ENCODE assay signal across 9 mouse cellular contexts in the genomic region with DNA sequence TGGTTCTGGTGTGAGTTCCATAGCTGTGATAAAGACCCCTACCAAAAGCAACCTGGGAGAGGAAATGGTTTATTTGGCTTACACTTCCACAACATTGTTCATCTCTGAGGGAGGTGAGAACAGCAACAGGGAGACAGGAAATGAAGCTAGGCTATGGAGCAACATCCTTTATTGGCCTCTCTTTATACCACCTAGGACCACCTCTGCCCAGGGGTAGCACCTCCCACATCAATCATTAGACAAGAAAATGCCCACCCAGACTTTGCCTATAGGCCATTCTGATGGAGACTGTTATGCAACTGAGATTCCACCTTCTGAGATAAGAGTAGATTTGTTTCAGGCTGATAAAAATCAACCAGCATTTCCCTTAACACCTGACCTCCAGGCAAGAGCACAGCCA. TPM values are rescaled to one million over a fixed set of nuclear protein-coding genes. Genes with fewer than 3 reads are reported as not detected.
DNase-seq lines count a peak whose midpoint lies in the region; ATAC-seq and TF ChIP-seq lines count a peak whose summit lies in the region.
"Had no signal": no experiment of that assay in that cellular context is flagged by ENCODE, and none has a peak within 500 bp of the region (broad histone marks: within the 10 kb centered on the region; RNA-seq: fewer than 3 reads in every experiment).

No protein-coding gene starts in this region.

- no peaks in the 10 kb centered on the region for H3K4me1 ChIP-seq in cerebellum, adult 2 months (ENCODE audit: control insufficient read depth, insufficient read depth, low read length)
- peaks cover 25% of the 10 kb centered on the region for H3K4me1 ChIP-seq in kidney, embryonic 16.5 days (ENCODE audit: insufficient read depth, low read length)
- peaks cover 23% of the 10 kb centered on the region for H3K4me1 ChIP-seq in embryonic facial prominence, embryonic 10.5 days
- H3K4me1 ChIP-seq in liver, embryonic 15.5 days (replicated peaks), result peaks cover 55% of the 10 kb centered on the region

- H3K27me3 ChIP-seq in cerebellum, adult 2 months (ENCODE audit: control insufficient read depth, insufficient read depth, low read length), result no peaks in the 10 kb centered on the region; the same call in 1 of the 2 replicates
- H3K27me3 ChIP-seq in kidney, embryonic 16.5 days (ENCODE audit: insufficient read depth, low read length), result no peaks in the 10 kb centered on the region
- H3K27me3 ChIP-seq in embryonic facial prominence, embryonic 10.5 days (replicated peaks; ENCODE audit: low read depth, poor library complexity, severe bottlenecking), result peaks cover 11% of the 10 kb centered on the region
- H3K27me3 ChIP-seq in liver, embryonic 15.5 days, result no peaks in the 10 kb centered on the region

- no peak overlapping the region for H3K9ac ChIP-seq in kidney, embryonic 16.5 days (replicated peaks; ENCODE audit: low read length)
- H3K9ac ChIP-seq in liver, embryonic 15.5 days, result no peak overlapping the region

- H3K4me3 ChIP-seq in cerebellum, adult 2 months (replicated peaks; ENCODE audit: insufficient read depth, low read depth, low read length), result peak overlapping the region; percentile 88
- 0 out of 2 replicates have a peak overlapping the region, but pooled peaks have one; percentile 95 for H3K4me3 ChIP-seq in kidney, embryonic 16.5 days (ENCODE audit: low read length)
- peak overlapping the region; percentile 99; the same call in 1 of the 2 replicates for H3K4me3 ChIP-seq in embryonic facial prominence, embryonic 10.5 days
- peak overlapping the region; percentile 98 for H3K4me3 ChIP-seq in liver, embryonic 15.5 days (replicated peaks)

- no peak for TF ChIP-seq POLR2A in cerebellum, adult 2 months (IDR thresholded peaks at IDR 0.05; ENCODE audit: borderline replicate concordance, insufficient read depth, low read length)

- no peak for DNase-seq in cerebellum, adult 2 months
- no peak for DNase-seq in kidney, adult 18-20 months
- DNase-seq in embryonic facial prominence, embryonic 10.5 days (ENCODE audit: low spot score), result no peak
- DNase-seq in cerebellum, postnatal 36 days, result no peak
- no peak for DNase-seq in layer of hippocampus, adult 18-20 months (ENCODE audit: low spot score in 2 of 2)
- DNase-seq: lung, postnatal 10 days had no signal

- H3K27ac ChIP-seq in cerebellum, adult 2 months (ENCODE audit: insufficient read depth, low read length), result no peak overlapping the region
- H3K27ac ChIP-seq in kidney, embryonic 16.5 days (ENCODE audit: low read length), result no peak overlapping the region
- H3K27ac ChIP-seq in embryonic facial prominence, embryonic 10.5 days (replicated peaks), result 0 out of 2 replicates have a peak overlapping the region, but pooled peaks have one; percentile 98
- no peak overlapping the region for H3K27ac ChIP-seq in liver, embryonic 15.5 days (replicated peaks)

- H3K9me3 ChIP-seq in kidney, embryonic 16.5 days (ENCODE audit: low read length), result no peaks in the 10 kb centered on the region
- no peaks in the 10 kb centered on the region for H3K9me3 ChIP-seq in embryonic facial prominence, embryonic 10.5 days
- no peaks in the 10 kb centered on the region for H3K9me3 ChIP-seq in liver, embryonic 15.5 days (replicated peaks)

- TF ChIP-seq CTCF in cerebellum, adult 2 months (IDR thresholded peaks at IDR 0.05; ENCODE audit: borderline replicate concordance, insufficient read depth, low read depth, low read length), result no peak

- peak overlapping the region; percentile 68; the same call in 1 of the 2 replicates for H3K4me2 ChIP-seq in kidney, embryonic 16.5 days (replicated peaks; ENCODE audit: low read depth, low read length)
- H3K4me2 ChIP-seq in liver, embryonic 15.5 days, result peak overlapping the region; percentile 85

- H3K36me3 ChIP-seq in kidney, embryonic 16.5 days (ENCODE audit: insufficient read depth, low read length), result no peaks in the 10 kb centered on the region
- no peaks in the 10 kb centered on the region for H3K36me3 ChIP-seq in embryonic facial prominence, embryonic 10.5 days (replicated peaks)
- H3K36me3 ChIP-seq in liver, embryonic 15.5 days (replicated peaks), result no peaks in the 10 kb centered on the region

- ATAC-seq in cerebellum, adult (ENCODE audit: insufficient number of reproducible peaks, low FRiP score, low TSS enrichment), result no peak
- ATAC-seq in kidney, embryonic 16.5 days (ENCODE audit: low FRiP score, low TSS enrichment), result no peak
- ATAC-seq in liver, embryonic 15.5 days (ENCODE audit: insufficient read depth), result no peak

RNA-seq across cellular contexts. Expression of a gene that starts 0.8 kb away (rescaled TPM):
- 80.1 and 84.8 TPM in 2 replicates for polyA plus RNA-seq in cerebellum, adult 2 months (2012; rRNA removed)
- polyA plus RNA-seq in kidney, embryonic 16.5 days (2015; fragmentation: Nextera tagmentation; extraction: Ambion mirVana), result 38.0 and 46.7 TPM in 2 replicates
- polyA plus RNA-seq in embryonic facial prominence, embryonic 10.5 days (2016; fragmentation: Nextera tagmentation; extraction: Ambion mirVana), result 34.7 and 40.8 TPM in 2 replicates
- polyA plus RNA-seq in liver, embryonic 15.5 days (2015; fragmentation: Nextera tagmentation; extraction: Ambion mirVana), result 12.3 and 12.8 TPM in 2 replicates
- 10 to 100 TPM; 75.6 to 78.5 TPM for total RNA-seq in layer of hippocampus, adult 18-20 months (2021)
